Mouse (Mus musculus): ENCODE measurements at regions not wholly inside any gene's neighbourhood (a gene's known extent, or its start where the extent isn't known, plus 50 kb on each side); places are given as distances from the start of the nearest gene placed in this dataset.
A peak's percentile ranks its signal among the peaks of the same experiment; 100 is the strongest.

- DNase-seq, result no peak
Observed at GRCm38 (mm10) chr13:39950203-39950602, 411.0 kb downstream of the Ofcc1 start.

GRCm38 (mm10) chr13:39935216-39935615 is 426.0 kb downstream of the Ofcc1 start:
- DNase-seq, result no peak

GRCm38 (mm10) chr13:39931487-39931886 is 429.8 kb downstream of the Ofcc1 start:
- DNase-seq, result no peak

- no peak for DNase-seq
Observed at GRCm38 (mm10) chr13:39928573-39928972, 432.7 kb downstream of the Ofcc1 start.

- DNase-seq, result no peak
Observed at GRCm38 (mm10) chr13:39924366-39924765, 436.9 kb downstream of the Ofcc1 start.

- DNase-seq, result peak; percentile 89
Observed at GRCm38 (mm10) chr13:39923113-39923512, 438.1 kb downstream of the Ofcc1 start.

GRCm38 (mm10) chr13:39907720-39908119 is 453.5 kb downstream of the Ofcc1 start:
- DNase-seq, result no peak

- DNase-seq, result no peak
Observed at GRCm38 (mm10) chr13:39904264-39904663, 457.0 kb downstream of the Ofcc1 start.

GRCm38 (mm10) chr13:39903319-39903718 is 457.9 kb downstream of the Ofcc1 start:
- DNase-seq, result no peak

- DNase-seq, result no peak
Observed at GRCm38 (mm10) chr13:39899332-39899731, 461.9 kb downstream of the Ofcc1 start.

- DNase-seq, result no peak
Observed at GRCm38 (mm10) chr13:39898412-39898979, 462.8 kb downstream of the Ofcc1 start.

GRCm38 (mm10) chr13:39894159-39894558 is 467.1 kb downstream of the Ofcc1 start:
- no peak for DNase-seq

GRCm38 (mm10) chr13:39881066-39881465 is 480.2 kb downstream of the Ofcc1 start:
- no peak for DNase-seq

GRCm38 (mm10) chr13:39880136-39880535 is 481.1 kb downstream of the Ofcc1 start:
- DNase-seq, result no peak

- DNase-seq, result no peak
Observed at GRCm38 (mm10) chr13:39877361-39878141, 483.7 kb downstream of the Ofcc1 start.

GRCm38 (mm10) chr13:39852257-39852800 is 508.9 kb downstream of the Ofcc1 start:
- no peak for DNase-seq

- DNase-seq, result no peak
Observed at GRCm38 (mm10) chr13:39849391-39849790, 511.9 kb downstream of the Ofcc1 start.

- no peak for DNase-seq
Observed at GRCm38 (mm10) chr13:39836053-39836584, 525.1 kb downstream of the Ofcc1 start.

GRCm38 (mm10) chr13:39835302-39835701 is 525.9 kb downstream of the Ofcc1 start:
- no peak for DNase-seq

- peak; percentile 48 for DNase-seq
Observed at GRCm38 (mm10) chr13:39834521-39835245, 526.6 kb downstream of the Ofcc1 start.

GRCm38 (mm10) chr13:39823965-39824555 is 537.2 kb downstream of the Ofcc1 start:
- no peak for DNase-seq

GRCm38 (mm10) chr13:39823346-39823954 is 537.8 kb downstream of the Ofcc1 start:
- DNase-seq, result no peak

Data from heart, adult 11 months (tissue).